Mouse (Mus musculus): ENCODE data around the gene Cacna1c. TPM values are rescaled to one million over a fixed set of nuclear protein-coding genes. Genes with fewer than 3 reads are reported as not detected.
A peak's percentile ranks its signal among the peaks of the same experiment; 100 is the strongest.

The Cacna1c gene
- total RNA-seq, 2 experiments from 2014 or later, result 52.3 to 81.7 TPM

DNA sequence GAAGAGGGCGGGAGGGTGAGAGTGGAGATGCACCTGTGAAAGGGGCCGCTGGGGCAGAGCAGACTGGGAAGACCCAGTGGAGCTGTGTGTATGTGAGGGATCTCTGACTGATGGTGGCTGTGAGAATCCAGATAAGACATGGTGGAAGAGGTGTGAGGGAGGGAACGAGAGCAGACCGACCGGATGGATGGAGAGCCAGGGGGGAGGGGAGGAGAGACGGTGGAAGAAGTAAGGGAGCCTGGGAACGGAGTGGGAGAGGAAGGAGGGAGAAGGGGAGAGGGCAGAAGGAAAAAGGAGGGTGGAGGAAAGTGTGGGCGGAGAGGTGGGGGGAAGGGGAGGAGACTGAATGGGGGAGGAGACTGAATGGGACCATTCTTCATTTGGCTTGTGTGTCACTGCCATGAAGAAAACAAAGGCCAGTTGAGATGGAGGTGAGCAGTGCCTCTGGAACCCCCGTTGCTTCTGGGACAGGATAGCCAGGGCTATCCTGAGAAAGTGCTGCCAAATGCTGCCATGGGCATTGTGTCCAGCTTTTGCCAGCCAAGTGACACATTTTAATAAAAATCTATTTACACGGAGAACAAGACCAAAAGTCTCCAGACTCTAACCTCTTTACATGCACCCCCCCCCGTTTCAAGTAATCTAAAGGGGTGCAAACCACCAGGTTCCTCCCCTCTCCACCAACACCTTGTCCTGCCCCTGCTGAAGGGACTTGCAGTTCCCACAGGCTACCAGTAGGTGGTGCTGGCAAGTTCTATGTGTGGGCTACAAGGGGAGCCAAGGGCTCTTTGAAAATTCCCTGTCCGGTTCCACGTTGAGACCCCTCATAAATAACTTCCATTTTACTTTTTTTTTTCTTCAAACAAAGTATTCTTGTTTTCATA lies 273.6 kb downstream of the Cacna1c start:
- intact Hi-C loops (cut with DNase I), result loop anchor here (2.0 to 5.0 kb wide), 2 partner anchors 184 to 255 kb away; partner anchors contain the start of gene Dcp1b
- peak; percentile 65 to 76 for DNase-seq (ENCODE audit: low spot score in 2 of 2)

DNA sequence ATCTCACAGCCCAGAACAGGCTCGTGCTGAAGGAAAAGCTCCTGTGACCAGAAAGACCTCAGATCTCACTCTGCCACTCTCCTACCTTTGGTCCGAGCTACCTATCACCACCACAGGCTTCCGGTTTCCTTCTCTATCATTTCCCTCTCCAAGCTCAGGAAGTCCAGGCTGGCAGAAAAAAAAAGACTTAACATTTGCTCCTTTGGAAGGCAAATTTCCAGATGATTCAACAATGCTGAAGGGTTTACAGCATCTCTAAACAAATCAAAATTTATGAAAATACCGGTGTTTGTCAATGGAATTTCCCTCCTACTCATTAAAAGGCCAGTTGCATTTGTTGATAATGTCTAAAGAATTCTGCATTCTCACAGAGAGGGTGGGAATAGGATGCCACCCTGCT lies 288.0 kb downstream of the Cacna1c start:
- intact Hi-C loops (cut with DNase I), result no loop called here
- DNase-seq (ENCODE audit: low spot score in 2 of 2), result no peak

DNA sequence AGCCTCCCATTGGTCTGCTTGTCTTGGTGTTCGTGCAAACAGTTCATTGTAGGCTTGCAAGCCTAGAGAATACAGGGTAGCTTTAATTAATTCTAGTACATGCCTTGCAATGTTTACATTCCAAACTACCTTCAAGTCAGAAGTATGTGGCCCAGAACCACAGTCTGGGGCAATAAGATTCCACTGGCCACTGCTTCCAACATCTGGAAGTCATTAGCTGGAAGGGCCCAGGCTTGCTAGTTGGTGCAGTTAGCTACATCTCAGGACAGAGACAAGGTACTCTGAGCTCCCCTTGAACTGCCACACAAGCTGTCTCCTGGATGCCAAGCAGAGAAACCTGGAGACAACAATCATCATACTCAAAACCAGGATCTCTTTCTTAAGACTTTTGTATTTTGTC lies 288.5 kb downstream of the Cacna1c start:
- no peak for DNase-seq (ENCODE audit: low spot score in 2 of 2)
- intact Hi-C loops (cut with DNase I), result no loop called here

DNA sequence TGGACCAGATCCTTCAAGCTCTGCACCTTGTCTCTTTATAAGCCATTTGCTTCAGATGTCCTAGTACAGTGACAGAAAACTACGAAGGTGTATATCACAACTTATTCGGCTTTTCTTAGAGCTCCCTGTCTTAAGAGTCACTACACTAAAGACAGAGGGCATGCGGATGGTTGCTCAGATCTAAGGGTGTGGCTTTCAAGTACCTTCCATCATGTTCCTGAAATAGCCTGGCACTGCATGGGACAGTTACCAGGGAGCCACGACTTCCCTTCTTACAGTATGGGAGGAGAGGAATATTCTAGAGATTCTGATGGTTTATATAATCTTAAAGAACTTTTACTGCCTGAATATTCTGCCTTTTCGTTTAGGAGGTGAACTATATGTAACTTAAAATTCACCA lies 289.3 kb downstream of the Cacna1c start:
- intact Hi-C loops (cut with DNase I), result no loop called here
- no peak for DNase-seq (ENCODE audit: low spot score in 2 of 2)

DNA sequence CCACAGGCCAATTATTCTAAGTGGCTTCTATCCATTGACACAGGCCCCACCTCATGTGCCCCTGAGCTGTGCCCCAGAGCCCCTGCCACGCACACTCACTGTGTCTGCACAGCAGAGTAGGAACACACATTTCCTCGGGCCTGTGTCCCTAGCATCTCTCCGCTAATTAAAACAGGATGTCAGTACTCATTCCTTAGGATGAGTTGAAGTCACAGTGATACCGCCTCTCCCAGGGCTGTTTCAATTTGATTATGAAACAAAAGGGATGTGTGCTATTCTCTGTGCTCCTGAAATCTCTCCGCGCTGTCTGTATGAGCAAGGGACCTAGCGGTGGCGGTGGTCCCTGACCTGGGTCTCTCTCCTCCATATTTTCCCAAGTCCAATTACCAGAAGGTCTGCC lies 296.5 kb downstream of the Cacna1c start:
- intact Hi-C loops (cut with DNase I), result no loop called here
- DNase-seq (ENCODE audit: low spot score in 2 of 2), result no peak

DNA sequence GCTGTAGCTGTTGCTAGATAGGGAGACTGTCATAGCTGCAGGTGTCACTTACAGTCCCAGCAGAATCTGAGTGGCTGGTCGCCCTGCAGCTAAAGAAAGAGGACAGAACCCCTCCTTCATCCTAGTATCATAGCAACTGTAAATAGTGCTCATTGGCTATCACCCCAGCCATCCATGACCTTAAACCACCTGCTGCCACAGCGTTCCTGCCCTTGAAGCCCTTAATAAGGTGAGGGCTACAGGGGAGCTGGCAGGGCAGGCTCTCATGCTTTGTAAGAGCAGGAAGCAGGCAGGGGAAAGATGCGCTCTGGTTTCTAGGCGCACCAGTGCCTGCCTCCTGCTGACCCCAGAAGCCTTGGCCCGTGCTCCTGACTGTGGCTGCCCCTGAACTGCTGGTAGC lies 299.1 kb downstream of the Cacna1c start:
- no peak for DNase-seq (ENCODE audit: low spot score in 2 of 2)
- intact Hi-C loops (cut with DNase I), result no loop called here

DNA sequence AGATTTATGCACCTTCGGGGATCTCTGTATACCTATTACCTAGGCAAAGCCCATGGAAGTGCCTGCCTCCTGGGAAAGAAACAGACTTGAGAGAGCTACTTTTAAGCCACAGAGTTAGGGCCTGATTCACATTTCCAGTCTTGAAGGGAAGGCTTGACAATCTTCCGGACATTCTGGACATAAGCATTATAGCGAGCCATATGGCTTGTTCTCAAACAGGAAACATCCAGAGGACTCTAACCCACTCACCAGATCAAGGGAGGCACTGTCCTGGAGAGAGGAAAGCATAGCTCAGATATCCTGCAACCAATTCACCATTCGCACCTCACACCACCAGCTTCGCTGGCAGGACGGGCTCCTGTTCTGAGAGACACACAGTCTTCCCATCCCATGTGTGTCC lies 302.2 kb downstream of the Cacna1c start:
- DNase-seq (ENCODE audit: low spot score in 2 of 2), result peak in 1 of 2 experiments; percentile 12
- intact Hi-C loops (cut with DNase I), result no loop called here

DNA sequence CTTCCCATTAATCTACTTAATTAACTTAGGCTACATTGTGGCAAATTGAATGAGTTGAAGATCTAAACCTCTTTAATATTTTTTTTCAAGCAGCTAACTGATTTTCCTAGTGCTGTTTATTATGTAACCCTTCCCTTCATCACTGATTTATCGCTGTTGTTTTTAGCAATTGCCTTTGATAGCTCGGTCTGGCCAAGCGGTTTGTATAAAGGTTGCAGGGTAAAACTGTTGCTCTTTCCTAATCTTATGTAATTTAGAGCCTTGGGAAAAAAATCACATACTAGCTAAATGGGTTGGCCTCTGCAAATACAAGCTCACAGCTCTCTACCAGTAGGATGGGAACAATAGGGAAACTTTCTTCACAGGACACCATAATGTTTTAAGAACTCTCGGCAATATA lies 306.8 kb downstream of the Cacna1c start:
- intact Hi-C loops (cut with DNase I), result no loop called here
- no peak for DNase-seq (ENCODE audit: low spot score in 2 of 2)

DNA sequence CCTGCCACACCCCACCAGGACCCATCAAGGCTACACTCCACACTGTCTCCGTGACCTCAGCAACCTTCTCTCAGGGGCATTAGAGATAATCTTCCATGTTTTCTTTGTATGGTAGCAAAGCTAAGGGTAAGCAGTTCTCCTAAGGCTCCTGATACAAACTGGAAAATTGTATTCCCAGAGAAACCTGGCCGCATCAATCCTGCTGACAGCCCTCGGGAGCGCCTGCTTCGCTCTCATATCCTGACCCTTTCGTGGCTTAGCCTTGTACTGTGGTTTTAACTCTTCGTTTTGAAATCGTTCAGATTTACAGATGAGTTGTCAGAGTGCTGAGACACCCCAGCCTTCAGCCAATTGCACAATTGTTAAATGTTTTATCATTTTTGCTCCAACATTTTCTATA lies 309.2 kb downstream of the Cacna1c start:
- intact Hi-C loops (cut with DNase I), result no loop called here
- no peak for DNase-seq (ENCODE audit: low spot score in 2 of 2)

DNA sequence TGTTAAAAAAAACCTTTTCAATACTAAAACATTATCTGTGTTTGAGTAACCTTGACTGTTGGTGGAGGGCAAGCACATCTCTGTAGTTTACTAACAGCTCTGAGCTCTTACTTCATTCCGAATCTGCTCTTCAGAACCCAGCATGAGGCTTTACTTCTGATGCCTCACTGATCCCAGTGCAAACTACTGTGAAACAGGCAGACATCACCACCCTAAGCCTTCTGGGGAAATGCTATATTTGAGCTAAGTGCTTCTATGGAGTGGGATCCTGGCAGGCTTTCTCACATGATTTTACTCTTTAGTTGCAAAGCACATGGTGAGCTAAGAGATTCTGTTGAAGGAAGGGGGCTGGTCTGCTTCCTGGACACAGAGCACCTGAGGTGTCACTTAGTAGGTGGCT lies 311.3 kb downstream of the Cacna1c start:
- peak in 1 of 2 experiments; percentile 20 for DNase-seq (ENCODE audit: low spot score in 2 of 2)
- intact Hi-C loops (cut with DNase I), result no loop called here

DNA sequence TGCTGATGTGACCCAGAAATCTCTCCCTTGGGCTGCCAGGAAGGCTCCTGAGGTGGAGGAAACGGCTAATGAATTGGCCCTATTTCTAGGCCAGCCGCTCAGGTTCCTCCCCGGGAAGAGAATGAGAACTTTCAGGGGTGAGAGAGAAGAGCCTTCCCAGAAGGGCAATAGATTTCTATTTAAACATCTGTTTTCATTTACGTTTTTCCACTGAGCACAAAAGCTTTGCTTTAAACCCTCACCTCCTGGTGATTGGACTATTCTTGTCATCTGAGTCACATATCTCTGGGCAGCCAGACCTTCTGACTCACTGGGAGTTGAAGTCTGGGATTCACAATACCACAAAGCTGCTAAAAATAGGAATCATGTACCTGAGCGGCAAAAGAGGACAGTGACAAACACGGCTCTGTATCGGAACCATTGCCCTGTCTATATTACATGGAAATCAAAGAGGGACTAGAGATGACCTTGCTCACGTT lies 312.1 kb downstream of the Cacna1c start:
- intact Hi-C loops (cut with DNase I), result no loop called here
- DNase-seq (ENCODE audit: low spot score in 2 of 2), result peak in 1 of 2 experiments; percentile 12

DNA sequence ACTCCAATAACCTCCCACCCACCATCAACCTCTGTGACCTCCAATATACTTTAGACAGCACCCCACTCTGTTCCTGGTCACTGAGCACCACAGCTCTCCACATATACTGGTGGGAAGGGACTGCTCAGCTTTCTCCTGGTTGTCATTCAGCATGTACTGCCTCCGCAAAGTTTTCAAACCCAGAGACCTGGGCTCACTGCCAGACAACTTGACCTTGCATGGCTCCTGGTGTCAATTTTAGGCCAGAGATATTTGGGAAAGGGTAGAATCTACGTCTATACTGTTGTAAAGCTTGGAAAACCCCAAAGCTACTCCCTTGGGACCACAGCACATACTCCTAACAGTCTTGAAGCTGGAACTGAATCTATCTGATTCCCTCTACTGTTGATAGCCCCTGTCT lies 320.0 kb downstream of the Cacna1c start:
- no peak for DNase-seq (ENCODE audit: low spot score in 2 of 2)

DNA sequence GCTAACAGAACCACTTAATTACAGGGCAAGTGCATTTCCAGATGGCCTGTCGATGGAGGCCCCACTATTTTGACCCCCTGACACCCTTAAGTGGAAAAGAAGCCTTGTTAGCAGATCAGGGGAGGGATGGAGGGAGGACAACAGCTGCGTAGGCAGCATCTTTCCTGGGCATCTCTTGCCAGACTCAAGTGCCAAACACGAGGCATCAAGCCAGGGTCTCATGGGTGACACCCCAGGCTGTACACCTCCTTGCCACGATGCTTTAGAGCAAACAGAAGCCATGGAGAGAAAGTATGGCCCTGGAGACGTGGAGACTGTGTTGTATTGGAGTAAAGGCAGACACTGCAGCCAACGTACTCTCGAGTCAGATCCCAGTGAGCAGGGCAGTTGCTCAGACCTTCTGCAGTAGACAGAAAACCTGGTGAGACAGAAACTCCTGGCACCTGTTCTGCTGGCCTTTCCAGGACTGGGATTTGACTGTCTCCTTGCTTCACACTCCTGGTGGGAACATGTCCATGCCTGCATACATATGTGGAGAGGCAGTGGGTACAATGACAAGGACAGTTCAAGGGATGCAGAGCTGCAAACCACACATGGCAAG lies 325.9 kb downstream of the Cacna1c start:
- intact Hi-C loops (cut with DNase I), result no loop called here
- DNase-seq (ENCODE audit: low spot score in 2 of 2), result no peak

More for the DNA sequence above, 320.0 kb downstream of the Cacna1c start:
- intact Hi-C loops (cut with DNase I), result no loop called here

DNA sequence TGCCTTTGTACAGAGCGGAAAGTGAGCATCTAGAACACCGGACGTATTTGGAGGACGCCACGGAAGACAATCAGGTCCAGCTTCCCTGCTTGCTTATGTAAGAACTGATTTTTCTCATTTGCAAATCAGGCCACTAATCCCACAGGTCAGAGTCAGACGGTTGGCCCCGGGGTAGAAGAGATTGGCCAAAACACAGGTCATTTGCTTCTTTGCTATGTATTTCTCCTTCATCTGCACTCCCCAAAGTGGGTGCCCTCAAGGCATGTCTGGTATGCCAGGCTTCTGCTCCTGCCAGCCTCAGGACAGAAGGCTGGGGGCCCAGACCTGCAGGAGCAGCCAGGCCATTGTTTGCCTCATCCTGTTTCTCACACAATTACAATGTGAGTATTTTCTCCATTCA lies 328.8 kb downstream of the Cacna1c start:
- no peak for DNase-seq (ENCODE audit: low spot score in 2 of 2)
- intact Hi-C loops (cut with DNase I), result no loop called here

DNA sequence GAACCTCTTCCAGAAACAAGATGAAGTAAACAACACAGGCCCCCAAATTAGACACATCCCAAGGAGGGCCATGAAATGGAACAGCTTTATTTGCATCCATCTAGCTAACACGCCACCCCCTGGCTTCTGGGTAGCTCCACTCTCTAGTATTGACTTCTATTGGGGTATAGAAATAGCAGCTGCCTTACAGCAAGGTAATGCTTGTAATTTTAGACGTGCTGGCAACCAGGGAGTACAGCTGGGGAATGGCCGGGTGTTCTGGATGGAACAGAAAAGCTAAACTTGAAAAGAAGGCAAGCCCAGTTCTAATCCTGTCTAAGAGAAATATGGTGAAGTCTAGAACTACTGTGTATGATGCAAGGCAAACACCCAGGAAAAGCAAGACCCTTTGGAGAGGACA lies 329.3 kb downstream of the Cacna1c start:
- intact Hi-C loops (cut with DNase I), result no loop called here
- no peak for DNase-seq (ENCODE audit: low spot score in 2 of 2)

DNA sequence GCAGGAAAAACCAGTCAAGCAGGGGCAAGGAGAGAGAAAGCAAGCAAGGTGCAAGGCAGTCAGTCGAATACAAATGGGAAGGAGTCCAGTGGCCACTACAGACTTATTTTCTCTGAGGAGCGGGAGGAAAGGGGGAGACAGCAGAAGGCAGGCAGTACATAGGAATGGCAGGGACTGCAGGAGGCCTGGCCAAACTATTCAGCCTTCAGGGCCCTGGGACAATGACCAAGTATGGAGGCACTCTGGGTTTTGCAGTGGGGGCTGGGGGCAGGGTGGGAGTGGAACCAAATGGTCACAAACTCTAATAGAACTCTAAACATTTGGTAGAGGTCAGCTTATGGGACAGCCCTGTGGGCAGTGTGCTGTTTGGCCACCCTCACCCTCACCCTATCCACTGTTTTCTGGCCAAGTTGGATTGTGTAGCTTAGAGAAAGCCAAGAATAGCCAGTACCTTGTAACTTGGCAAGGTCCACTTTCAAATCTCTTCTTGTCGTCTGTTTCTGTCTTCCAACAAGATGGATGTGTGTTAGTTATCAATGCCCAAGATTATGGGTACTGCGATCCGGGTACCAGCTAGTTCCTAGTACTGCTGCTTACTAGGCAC lies 330.3 kb downstream of the Cacna1c start:
- no peak for DNase-seq (ENCODE audit: low spot score in 2 of 2)
- intact Hi-C loops (cut with DNase I), result no loop called here

DNA sequence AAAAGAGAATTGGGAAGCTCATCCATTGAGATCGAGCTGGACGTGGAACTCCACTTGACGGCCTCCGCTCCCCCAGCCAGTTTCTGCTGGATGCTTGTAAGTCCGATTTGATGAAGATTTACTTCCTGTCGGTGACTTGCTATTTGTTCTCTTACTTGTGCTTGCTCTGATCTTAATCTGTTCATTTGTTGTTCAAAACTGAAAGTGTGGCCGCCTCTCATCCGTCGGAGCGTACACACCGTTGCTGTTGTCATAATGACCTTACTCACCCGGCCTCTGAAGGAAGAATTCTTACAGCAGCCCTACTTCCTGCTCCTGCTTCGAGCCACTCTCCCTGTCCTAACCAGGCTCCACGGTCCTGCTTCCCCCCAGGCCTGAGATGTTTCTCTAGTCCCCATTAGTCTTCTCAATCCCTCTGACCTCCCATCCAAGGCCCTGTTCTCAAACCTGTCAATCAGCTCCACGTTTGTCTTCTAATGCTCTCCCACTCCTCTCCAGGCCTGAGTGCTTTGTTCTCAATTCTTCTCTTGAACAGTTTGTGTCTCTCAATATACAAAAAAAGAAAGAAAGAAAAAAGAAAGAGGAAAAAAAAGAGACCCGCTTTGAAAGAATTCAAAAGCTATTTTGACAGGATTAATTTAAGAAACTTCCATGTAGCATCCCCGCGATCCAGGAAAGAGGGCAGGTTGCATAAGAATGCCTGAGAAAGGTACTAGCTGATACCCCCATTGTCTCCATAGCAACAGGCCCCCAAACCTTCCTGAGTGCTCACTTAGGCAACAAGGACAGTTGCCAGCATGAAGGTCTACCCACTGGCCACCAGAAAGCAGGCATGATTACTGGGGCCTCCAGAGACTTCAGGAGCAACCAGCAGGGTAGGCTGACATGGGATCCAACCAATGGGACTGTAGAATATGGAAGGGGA lies 331.3 kb downstream of the Cacna1c start:
- intact Hi-C loops (cut with DNase I), result no loop called here
- DNase-seq (ENCODE audit: low spot score in 2 of 2), result no peak

DNA sequence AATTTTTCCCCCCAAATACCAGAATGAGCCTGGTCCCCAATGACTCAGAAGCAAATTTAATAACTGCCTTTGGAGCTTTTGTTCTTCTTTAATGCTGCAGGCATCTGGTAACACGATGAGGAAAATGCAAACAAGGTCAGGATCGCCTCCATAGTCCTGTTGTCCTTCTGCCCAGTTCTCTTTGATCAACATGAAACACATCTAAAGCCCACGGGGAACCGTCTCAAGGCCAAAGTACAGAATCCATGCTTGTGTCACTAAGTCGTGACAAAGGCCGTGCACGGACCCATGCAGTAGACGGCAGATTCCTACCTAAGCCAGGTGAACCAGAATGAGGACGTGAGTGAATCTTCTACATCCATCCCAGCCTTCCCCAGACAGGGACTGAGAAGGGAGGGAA lies 333.5 kb downstream of the Cacna1c start:
- intact Hi-C loops (cut with DNase I), result no loop called here
- DNase-seq (ENCODE audit: low spot score in 2 of 2), result no peak

DNA sequence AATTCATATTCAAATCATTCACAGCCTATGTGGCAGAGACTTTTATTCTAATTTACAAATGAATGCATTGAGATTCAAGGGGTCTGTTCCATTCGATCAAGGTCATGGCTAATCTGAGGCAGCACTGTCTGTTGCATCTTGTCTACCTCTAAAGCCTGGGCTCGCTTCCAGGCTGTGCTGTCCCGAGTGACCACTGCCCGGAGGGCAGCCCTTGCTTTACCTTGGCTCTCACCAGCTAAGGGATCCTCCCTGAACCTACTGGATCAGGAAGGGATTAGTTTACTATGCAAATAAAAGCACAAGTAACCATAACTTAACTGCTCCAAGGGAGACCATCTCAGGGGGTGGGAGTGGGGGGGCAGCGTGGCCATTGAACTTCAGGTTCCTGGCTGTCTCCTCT lies 334.1 kb downstream of the Cacna1c start:
- intact Hi-C loops (cut with DNase I), result no loop called here
- no peak for DNase-seq (ENCODE audit: low spot score in 2 of 2)

DNA sequence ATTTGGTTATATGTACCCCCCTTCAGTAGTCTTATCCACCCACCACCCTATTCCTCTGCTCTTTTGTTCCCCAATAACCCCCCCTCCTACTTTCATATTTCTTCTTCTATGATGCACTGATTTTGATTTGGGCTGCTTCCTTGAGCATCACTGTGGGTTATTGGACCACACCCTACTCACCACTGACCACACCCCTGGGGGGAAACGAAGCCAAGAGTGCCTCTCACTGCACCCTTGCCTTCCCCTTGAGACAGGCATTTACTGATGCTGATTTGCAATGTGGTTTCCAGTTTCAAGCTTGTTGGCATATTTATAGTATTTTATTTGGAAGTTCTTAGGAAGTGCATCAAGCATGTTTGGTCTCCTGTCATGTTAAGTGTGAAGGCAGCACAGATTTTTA lies 337.8 kb downstream of the Cacna1c start:
- DNase-seq (ENCODE audit: low spot score in 2 of 2), result no peak
- intact Hi-C loops (cut with DNase I), result loop anchor here (1.0 kb wide), 1 partner anchor 20 kb away; no protein-coding TSS in a partner anchor
